Mouse (Mus musculus) hindbrain, embryonic 16.5 days (tissue): ENCODE data around the gene Bnip2. TPM values are rescaled to one million over a fixed set of nuclear protein-coding genes. Genes with fewer than 3 reads are reported as not detected.

ENCODE experiments used
- ATAC-seq: fragments of 200-750 bp; cut with Nextera tagmentation; 2 replicates; pipeline ENCODE4 v1.8.0; 2017; ENCODE audit warnings: moderate TSS enrichment, moderate library complexity
- H3K27ac ChIP-seq: fragments of 300-500 bp; sonication (generic); 2 replicates; pipeline ENCODE4 v1.5.1; 2014; ENCODE audit warnings: low read depth, mild to moderate bottlenecking, control low read depth, low read length, moderate library complexity
- H3K27me3 ChIP-seq: fragments of 300-500 bp; sonication (generic); replicated peaks from 2 replicates; pipeline ENCODE4 v1.6.1; 2014; ENCODE audit warnings: low read length; ENCODE audit not compliant: control insufficient read depth, insufficient read depth
- H3K36me3 ChIP-seq: fragments of 300-500 bp; sonication (generic); 2 replicates; pipeline ENCODE4 v1.6.1; 2014; ENCODE audit warnings: mild to moderate bottlenecking, low read length, moderate library complexity, mixed read lengths; ENCODE audit not compliant: control insufficient read depth, insufficient read depth
- H3K4me1 ChIP-seq: fragments of 300-500 bp; sonication (generic); 2 replicates; pipeline ENCODE4 v1.6.1; 2014; ENCODE audit warnings: low read depth, low read length; ENCODE audit not compliant: control insufficient read depth, insufficient read depth
- H3K4me2 ChIP-seq: fragments of 300-500 bp; sonication (generic); 2 replicates; pipeline ENCODE4 v1.6.1; 2014; ENCODE audit warnings: mild to moderate bottlenecking, low read length, control low read depth, moderate library complexity
- H3K4me3 ChIP-seq: fragments of 300-500 bp; sonication (generic); 2 replicates; pipeline ENCODE4 v1.5.1; 2014; ENCODE audit warnings: mild to moderate bottlenecking, low read length, control low read depth, moderate library complexity
- H3K9ac ChIP-seq: fragments of 300-500 bp; sonication (generic); 2 replicates; pipeline ENCODE4 v1.6.1; 2014; ENCODE audit warnings: low read depth, mild to moderate bottlenecking, control low read depth, low read length, moderate library complexity
- H3K9me3 ChIP-seq: fragments of 300-500 bp; sonication (generic); 2 replicates; pipeline ENCODE4 v1.6.1; 2014; ENCODE audit warnings: mild to moderate bottlenecking, low read length, moderate library complexity; ENCODE audit not compliant: control insufficient read depth
- WGBS: fragments of 180-500 bp; shearing (Covaris S2); extraction: QIAGEN DNeasy Blood & Tissue Kit; methylation state at CpG from one replicate; pipeline ENCODE4 v1.1.7; 2014; 5-methylcytosine and 5-hydroxymethylcytosine counted together
- polyA plus RNA-seq: library from polyadenylated mRNA; unstranded; fragments of >200 nt; fragmentation: Nextera tagmentation; extraction: Ambion mirVana; gene quantifications from 2 replicates; pipeline ENCODE4 v1.2.1, GENCODE M21; 2015

Bnip2 gene
- polyA plus RNA-seq = 61.7 and 71.2 TPM in 2 replicates

GRCm38 (mm10) chr9:69989303-69990121 is at the start of gene Bnip2:
TSS of gene Bnip2 (plus strand) at chr9:69989466.
- WGBS = under 1% methylated on average over 73 of the region's 76 CpGs

GRCm38 (mm10) chr9:69940839-69941490 is 48.3 kb upstream of the Bnip2 start:
- Histone ChIP-seq H3K27me3 (no peaks in the 10 kb centered on the region), H3K4me1 (no peaks in the 10 kb centered on the region), H3K9me3 (no peaks in the 10 kb centered on the region), H3K9ac (no peak overlapping the region), H3K36me3 (no peaks in the 10 kb centered on the region), H3K27ac (no peak overlapping the region), H3K4me3 (no peak overlapping the region), H3K4me2 (no peak overlapping the region)
- whole genome bisulfite sequencing = 85% methylated on average over 7 of the region's 7 CpGs
- no peak for ATAC-seq

More at GRCm38 (mm10) chr9:69989303-69990121, at the start of gene Bnip2:
- Histone ChIP-seq H3K4me3 (peak within 1 kb of the TSS; percentile 100), H3K27ac (peak within 1 kb of the TSS; percentile 95), H3K4me2 (peak within 1 kb of the TSS; percentile 75), H3K9ac (peak within 1 kb of the TSS; percentile 100), H3K4me1 (peaks cover 19% of the 10 kb centered on the region), H3K36me3 (no peaks in the 10 kb centered on the region), H3K27me3 (no peaks in the 10 kb centered on the region), H3K9me3 (no peaks in the 10 kb centered on the region)
- ATAC-seq = peak; percentile 95

- H3K27ac ChIP-seq = no peak overlapping the region
- 70% methylated on average over 6 of the region's 6 CpGs for WGBS
- no peak overlapping the region for H3K4me3 ChIP-seq
These were observed 47.7 kb upstream of the Bnip2 start for GRCm38 (mm10) chr9:69941556-69941955.

GRCm38 (mm10) chr9:69948964-69949363 is 40.3 kb upstream of the Bnip2 start:
- 22% methylated on average over 2 of the region's 2 CpGs for WGBS
- Histone ChIP-seq H3K9me3 (no peaks in the 10 kb centered on the region), H3K4me2 (no peak overlapping the region), H3K9ac (no peak overlapping the region), H3K27me3 (no peaks in the 10 kb centered on the region), H3K4me1 (no peaks in the 10 kb centered on the region), H3K27ac (no peak overlapping the region), H3K4me3 (no peak overlapping the region), H3K36me3 (no peaks in the 10 kb centered on the region)
- no peak for ATAC-seq

More at GRCm38 (mm10) chr9:69941556-69941955, 47.7 kb upstream of the Bnip2 start:
- H3K4me2 ChIP-seq = no peak overlapping the region
- 0 out of 2 replicates have a peak, but pooled peaks have one; percentile 37 for ATAC-seq
- H3K27me3 ChIP-seq = no peaks in the 10 kb centered on the region
- H3K4me1 ChIP-seq = no peaks in the 10 kb centered on the region
- H3K9ac ChIP-seq = no peak overlapping the region
- no peaks in the 10 kb centered on the region for H3K9me3 ChIP-seq
- H3K36me3 ChIP-seq = no peaks in the 10 kb centered on the region

GRCm38 (mm10) chr9:69949641-69950040 is 39.6 kb upstream of the Bnip2 start:
- no peak overlapping the region for H3K4me3 ChIP-seq
- 89% methylated on average over 4 of the region's 4 CpGs for WGBS

GRCm38 (mm10) chr9:69961007-69961406 is 28.3 kb upstream of the Bnip2 start:
- Histone ChIP-seq H3K9me3 (no peaks in the 10 kb centered on the region), H3K4me2 (no peak overlapping the region), H3K9ac (no peak overlapping the region), H3K27ac (no peak overlapping the region), H3K36me3 (no peaks in the 10 kb centered on the region), H3K27me3 (no peaks in the 10 kb centered on the region), H3K4me3 (no peak overlapping the region), H3K4me1 (no peaks in the 10 kb centered on the region)
- no peak for ATAC-seq
- 57% methylated on average over 6 of the region's 6 CpGs for WGBS

More at GRCm38 (mm10) chr9:69949641-69950040, 39.6 kb upstream of the Bnip2 start:
- Histone ChIP-seq H3K27ac (no peak overlapping the region), H3K36me3 (no peaks in the 10 kb centered on the region), H3K4me1 (no peaks in the 10 kb centered on the region), H3K27me3 (no peaks in the 10 kb centered on the region), H3K4me2 (no peak overlapping the region), H3K9ac (no peak overlapping the region), H3K9me3 (no peaks in the 10 kb centered on the region)
- ATAC-seq = no peak

- no peaks in the 10 kb centered on the region for H3K36me3 ChIP-seq
- H3K4me1 ChIP-seq = no peaks in the 10 kb centered on the region
- 90% methylated on average over 3 of the region's 3 CpGs for WGBS
- ATAC-seq = no peak
- no peak overlapping the region for H3K4me3 ChIP-seq
- H3K27ac ChIP-seq = no peak overlapping the region
- no peak overlapping the region for H3K9ac ChIP-seq
- H3K27me3 ChIP-seq = no peaks in the 10 kb centered on the region
- no peak overlapping the region for H3K4me2 ChIP-seq
- no peaks in the 10 kb centered on the region for H3K9me3 ChIP-seq
These were observed 24.9 kb upstream of the Bnip2 start for GRCm38 (mm10) chr9:69964370-69964769.

DNA sequence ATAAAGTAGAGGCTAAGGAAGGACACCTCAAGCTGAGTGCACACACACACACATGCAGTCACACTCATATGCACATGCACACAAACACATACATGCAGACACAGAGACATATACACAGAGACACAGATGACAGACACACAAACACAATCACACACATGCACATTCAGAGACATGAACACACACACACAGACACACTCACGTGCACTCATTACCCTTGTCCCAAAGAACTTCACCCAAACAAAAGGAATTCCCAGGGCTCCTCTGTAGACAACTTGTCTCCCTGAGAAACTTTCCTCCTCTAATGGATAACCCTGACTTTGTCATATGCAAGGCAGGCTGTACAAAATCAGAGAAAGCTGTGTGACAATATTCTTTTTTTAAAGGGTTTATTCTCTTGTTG is 3.7 kb upstream of the Bnip2 start:
- H3K9ac ChIP-seq = no peak overlapping the region

DNA sequence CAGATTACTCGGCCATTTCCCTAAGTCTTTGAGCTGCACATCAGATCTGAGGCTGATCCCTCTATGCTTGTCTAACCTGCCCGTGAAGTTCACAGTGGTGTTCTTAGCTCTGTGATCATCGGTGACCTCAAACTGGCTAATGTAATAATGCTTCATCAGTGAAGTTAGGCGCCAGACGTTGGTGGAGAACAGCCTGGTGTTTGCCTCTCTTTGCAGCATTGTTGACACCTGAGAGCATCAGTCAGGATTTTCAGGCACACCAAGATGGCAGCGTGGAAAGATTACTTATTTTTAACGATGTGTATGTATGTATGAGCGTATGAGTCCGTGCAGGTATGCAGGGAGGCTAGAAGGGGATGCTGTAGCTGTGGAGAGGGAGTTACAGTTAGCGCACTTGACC is 3.2 kb upstream of the Bnip2 start:
- WGBS = 87% methylated on average over 10 of the region's 10 CpGs
- ATAC-seq = no peak
- Histone ChIP-seq H3K9me3 (no peaks in the 10 kb centered on the region), H3K27ac (no peak overlapping the region), H3K4me1 (peaks cover 12% of the 10 kb centered on the region), H3K36me3 (no peaks in the 10 kb centered on the region), H3K4me3 (no peak overlapping the region), H3K27me3 (no peaks in the 10 kb centered on the region), H3K9ac (no peak overlapping the region), H3K4me2 (no peak overlapping the region)

More for the DNA sequence above, 3.7 kb upstream of the Bnip2 start:
- Histone ChIP-seq H3K4me2 (no peak overlapping the region), H3K27me3 (no peaks in the 10 kb centered on the region), H3K4me1 (peaks cover 7% of the 10 kb centered on the region), H3K4me3 (no peak overlapping the region), H3K9me3 (no peaks in the 10 kb centered on the region), H3K27ac (no peak overlapping the region), H3K36me3 (no peaks in the 10 kb centered on the region)
- WGBS = 68% methylated on average over 1 of the region's 1 CpGs
- ATAC-seq = no peak
